Mouse (Mus musculus) Patski (cell line): ENCODE data around the gene Glis3. TPM values are rescaled to one million over a fixed set of nuclear protein-coding genes. Genes with fewer than 3 reads are reported as not detected.

Experiments used
- ATAC-seq: fragments of 100-300 bp; one replicate; pipeline ENCODE4 v1.8.0; 2021
- CTCF ChIA-PET: fragments of 350-600 bp; sonication (Branson Sonifier 250); formaldehyde crosslinking; loops from one replicate; lab custom pipeline; 2022; ENCODE audit warnings: inconsistent platforms; lab: Charles Lee
- POLR2A ChIA-PET: fragments of 350-600 bp; sonication (Branson Sonifier 250); formaldehyde crosslinking; loops from one replicate; lab custom pipeline; 2022; ENCODE audit warnings: antibody characterized with exemption, inconsistent platforms; lab: Charles Lee
- DNase-seq: peaks from one replicate; pipeline ENCODE4 v3.0.0-alpha.2; 2011; ENCODE audit warnings: low read depth, low spot score
- H3K27me3 ChIP-seq: fragments of 371-371 bp; one replicate; pipeline ENCODE4 v1.5.1; 2021
- CTCF ChIP-seq: fragments of 100-300 bp; IDR thresholded peaks from one replicate; pipeline ENCODE4 v1.5.1; 2021
- in situ Hi-C: fragments of 300-500 bp; cut with MboI; formaldehyde crosslinking; loops from 3 replicates; pipeline ENCODE4 v1.11.1; 2018; ENCODE audit warnings: low pct_unique_long_range_greater_than_20kb, mixed read lengths
- polyA plus RNA-seq: library from polyadenylated mRNA; unstranded; gene quantifications from one replicate; pipeline ENCODE4 v1.2.3, GENCODE M21; 2021

Glis3 gene
- polyA plus RNA-seq, 1 experiment from 2014 or later = 213 TPM

GRCm38 (mm10) chr19:28328444-28329110 is 351.3 kb downstream of the Glis3 start:
- H3K27me3 ChIP-seq = no peaks in the 10 kb centered on the region
- ChIA-PET POLR2A (interaction anchor here (0.5 to 1.4 kb wide), 4 partner anchors 8 to 1350 kb away, joined by 3 to 5 read pairs (median 4); no protein-coding TSS in a partner anchor), CTCF (interaction anchor here (0.8 to 1.4 kb wide), 4 partner anchors 10 to 82 kb away, joined by 3 to 4 read pairs (median 3); no protein-coding TSS in a partner anchor)
- no peak for TF ChIP-seq CTCF
- no peak for ATAC-seq
- in situ Hi-C loops = no loop called here
- no peak for DNase-seq

- in situ Hi-C loops = no loop called here
Measured at GRCm38 (mm10) chr19:28327536-28327935, 352.3 kb downstream of the Glis3 start.

GRCm38 (mm10) chr19:28306036-28306435 is 373.8 kb downstream of the Glis3 start:
- in situ Hi-C loops = no loop called here
- ChIA-PET POLR2A (interaction anchor here (0.9 kb wide), 1 partner anchor 9 kb away, joined by 3 read pairs; no protein-coding TSS in a partner anchor), CTCF (interaction anchor here (1.0 to 1.2 kb wide), 2 partner anchors 10 to 27 kb away, joined by 3 read pairs; no protein-coding TSS in a partner anchor)
- no peak for TF ChIP-seq CTCF
- ATAC-seq (no peak), DNase-seq (no peak)
- no peaks in the 10 kb centered on the region for H3K27me3 ChIP-seq

More at GRCm38 (mm10) chr19:28327536-28327935, 352.3 kb downstream of the Glis3 start:
- ATAC-seq (no peak), DNase-seq (no peak)
- ChIA-PET POLR2A (interaction anchor here (0.8 to 1.4 kb wide), 4 partner anchors 9 to 1349 kb away, joined by 3 to 5 read pairs (median 4); no protein-coding TSS in a partner anchor), CTCF (interaction anchor here (1.1 kb wide), 1 partner anchor 16 kb away, joined by 3 read pairs; no protein-coding TSS in a partner anchor)
- no peaks in the 10 kb centered on the region for H3K27me3 ChIP-seq
- no peak for TF ChIP-seq CTCF

GRCm38 (mm10) chr19:28305510-28305909 is 374.4 kb downstream of the Glis3 start:
- in situ Hi-C loops = no loop called here
- TF ChIP-seq CTCF = no peak
- POLR2A ChIA-PET = no interaction called here
- ATAC-seq (no peak), DNase-seq (no peak)
- CTCF ChIA-PET = no interaction called here
- no peaks in the 10 kb centered on the region for H3K27me3 ChIP-seq

- no peaks in the 10 kb centered on the region for H3K27me3 ChIP-seq
- in situ Hi-C loops = no loop called here
- no peak for TF ChIP-seq CTCF
- DNase-seq (no peak), ATAC-seq (no peak)
- CTCF ChIA-PET = no interaction called here
- POLR2A ChIA-PET = interaction anchor here (0.5 to 0.6 kb wide), 3 partner anchors 290 to 335 kb away, joined by 3 read pairs; no protein-coding TSS in a partner anchor
Measured at GRCm38 (mm10) chr19:28302831-28303242, 377.0 kb downstream of the Glis3 start.

- no peak for DNase-seq
- POLR2A ChIA-PET = interaction anchor here (1.0 to 1.2 kb wide), 4 partner anchors 8 to 70 kb away, joined by 3 to 5 read pairs (median 4); no protein-coding TSS in a partner anchor
- in situ Hi-C loops = no loop called here
Measured at GRCm38 (mm10) chr19:28300226-28300625, 379.7 kb downstream of the Glis3 start.

GRCm38 (mm10) chr19:28299211-28299775 is 380.6 kb downstream of the Glis3 start:
- ATAC-seq = peak; percentile 31
- TF ChIP-seq CTCF = no peak
- CTCF ChIA-PET = interaction anchor here (1.2 kb wide), 1 partner anchor 14 kb away, joined by 3 read pairs; no protein-coding TSS in a partner anchor
- no peaks in the 10 kb centered on the region for H3K27me3 ChIP-seq
- POLR2A ChIA-PET = interaction anchor here (0.8 to 1.2 kb wide), 4 partner anchors 8 to 315 kb away, joined by 3 to 5 read pairs (median 4); no protein-coding TSS in a partner anchor
- DNase-seq = no peak
- in situ Hi-C loops = no loop called here

More at GRCm38 (mm10) chr19:28300226-28300625, 379.7 kb downstream of the Glis3 start:
- ATAC-seq = peak; percentile 28
- TF ChIP-seq CTCF = no peak
- CTCF ChIA-PET = interaction anchor here (1.0 to 1.5 kb wide), 3 partner anchors 12 to 288 kb away, joined by 3 to 5 read pairs (median 4); no protein-coding TSS in a partner anchor
- H3K27me3 ChIP-seq = no peaks in the 10 kb centered on the region

- ATAC-seq (no peak), DNase-seq (no peak)
- no peak for TF ChIP-seq CTCF
- CTCF ChIA-PET = interaction anchor here (1.2 kb wide), 1 partner anchor 14 kb away, joined by 3 read pairs; no protein-coding TSS in a partner anchor
- H3K27me3 ChIP-seq = no peaks in the 10 kb centered on the region
- in situ Hi-C loops = no loop called here
- POLR2A ChIA-PET = interaction anchor here (0.8 kb wide), 1 partner anchor 316 kb away, joined by 3 read pairs; no protein-coding TSS in a partner anchor
Measured at GRCm38 (mm10) chr19:28298669-28299068, 381.2 kb downstream of the Glis3 start.

- no peak for TF ChIP-seq CTCF
- in situ Hi-C loops = loop anchor here (5.0 kb wide), 1 partner anchor 99 kb away; no protein-coding TSS in a partner anchor
- POLR2A ChIA-PET = no interaction called here
- DNase-seq (peak; percentile 68), ATAC-seq (peak; percentile 45)
- CTCF ChIA-PET = no interaction called here
- H3K27me3 ChIP-seq = no peaks in the 10 kb centered on the region
Measured at GRCm38 (mm10) chr19:28291596-28291995, 388.3 kb downstream of the Glis3 start.

GRCm38 (mm10) chr19:28289457-28289856 is 390.4 kb downstream of the Glis3 start:
- H3K27me3 ChIP-seq = no peaks in the 10 kb centered on the region
- DNase-seq = no peak
- ChIA-PET POLR2A (no interaction called here), CTCF (interaction anchor here (0.9 kb wide), 1 partner anchor 9 kb away, joined by 3 read pairs; no protein-coding TSS in a partner anchor)
- TF ChIP-seq CTCF = no peak
- no peak for ATAC-seq
- in situ Hi-C loops = no loop called here
